Mouse (Mus musculus) liver, postnatal 0 days (tissue): ENCODE measurements around the gene Rhof. TPM values are rescaled to one million over a fixed set of nuclear protein-coding genes. Genes with fewer than 3 reads are reported as not detected.
A peak's percentile ranks its signal among the peaks of the same experiment; 100 is the strongest.

Experiments
- ATAC-seq: fragments of 200-750 bp; cut with Nextera tagmentation; 2 replicates; pipeline ENCODE4 v1.8.0; 2017; ENCODE audit warnings: mild to moderate bottlenecking, moderate library complexity
- DNase-seq: peaks from one replicate; pipeline ENCODE4 v3.0.0-alpha.2; 2016
- H3K27ac ChIP-seq: fragments of 300-500 bp; sonication (generic); 2 replicates; pipeline ENCODE4 v1.5.1; 2014; ENCODE audit warnings: antibody characterized with exemption, moderate library complexity, mild to moderate bottlenecking, low read depth
- H3K27me3 ChIP-seq: fragments of 300-500 bp; sonication (generic); 2 replicates; pipeline ENCODE4 v1.6.1; 2014; ENCODE audit warnings: low read length, control low read depth, mixed read lengths; ENCODE audit not compliant: insufficient read depth
- H3K36me3 ChIP-seq: fragments of 300-500 bp; sonication (generic); replicated peaks from 2 replicates; pipeline ENCODE4 v1.6.1; 2014; ENCODE audit warnings: mild to moderate bottlenecking, control low read depth, low read length, moderate library complexity, mixed read lengths; ENCODE audit not compliant: insufficient read depth
- H3K4me1 ChIP-seq: fragments of 300-500 bp; sonication (generic); 2 replicates; pipeline ENCODE4 v1.6.1; 2014; ENCODE audit warnings: antibody characterized with exemption, mild to moderate bottlenecking, control low read depth; ENCODE audit not compliant: insufficient read depth
- H3K4me2 ChIP-seq: fragments of 300-500 bp; sonication (generic); 2 replicates; pipeline ENCODE4 v1.6.1; 2014; ENCODE audit warnings: low read depth, mild to moderate bottlenecking, low read length, moderate library complexity, mixed read lengths
- H3K4me3 ChIP-seq: fragments of 300-500 bp; sonication (generic); 2 replicates; pipeline ENCODE4 v1.5.1; 2014; ENCODE audit warnings: low read depth, low read length
- H3K9ac ChIP-seq: fragments of 300-500 bp; sonication (generic); replicated peaks from 2 replicates; pipeline ENCODE4 v1.6.1; 2014; ENCODE audit warnings: mild to moderate bottlenecking, moderate library complexity
- H3K9me3 ChIP-seq: fragments of 300-500 bp; sonication (generic); 2 replicates; pipeline ENCODE4 v1.6.1; 2016; ENCODE audit warnings: mild to moderate bottlenecking, control low read depth, low read length, mixed read lengths
- CTCF ChIP-seq: sonication (generic); IDR thresholded peaks from 2 replicates; pipeline ENCODE4 v1.5.1; 2016; ENCODE audit warnings: antibody characterized with exemption, low read depth
- EP300 ChIP-seq: IDR thresholded peaks from 2 replicates; pipeline ENCODE4 v1.6.1; 2016; ENCODE audit warnings: antibody characterized with exemption, low read depth, mild to moderate bottlenecking
- WGBS: fragments of 180-500 bp; shearing (Covaris S2); extraction: QIAGEN DNeasy Blood & Tissue Kit; methylation state at CpG from one replicate; pipeline ENCODE4 v1.1.7; 2014; ENCODE audit not compliant: insufficient replicate concordance; 5-methylcytosine and 5-hydroxymethylcytosine counted together
- polyA plus RNA-seq: library from polyadenylated mRNA; unstranded; fragments of >200 nt; fragmentation: Nextera tagmentation; extraction: Ambion mirVana; gene quantifications from 2 replicates; pipeline ENCODE4 v1.2.1, GENCODE M21; 2015

The Rhof gene
- polyA plus RNA-seq, 1 experiment from 2014 or later, result 2.1 TPM

- Histone ChIP-seq H3K4me3 (no peak overlapping the region), H3K4me2 (no peak overlapping the region), H3K27ac (no peak overlapping the region), H3K4me1 (peaks cover 17% of the 10 kb centered on the region), H3K9ac (no peak overlapping the region), H3K9me3 (no peaks in the 10 kb centered on the region), H3K27me3 (no peaks in the 10 kb centered on the region), H3K36me3 (0 out of 2 replicates have a peak, but pooled peaks cover 3% of the 10 kb centered on the region)
- 53% methylated on average over 13 of the region's 13 CpGs for WGBS
- TF ChIP-seq CTCF, result no peak
- TF ChIP-seq EP300, result no peak
- DNase-seq (no peak), ATAC-seq (peak; percentile 62)
Observed at GRCm38 (mm10) chr5:123083340-123084050, 49.0 kb downstream of the Rhof start.

GRCm38 (mm10) chr5:123080510-123080909 is 52.0 kb downstream of the Rhof start:
- Histone ChIP-seq H3K4me3 (no peak overlapping the region), H3K9ac (no peak overlapping the region), H3K4me1 (peaks cover 31% of the 10 kb centered on the region), H3K4me2 (no peak overlapping the region), H3K36me3 (no peaks in the 10 kb centered on the region), H3K27me3 (no peaks in the 10 kb centered on the region), H3K27ac (no peak overlapping the region), H3K9me3 (no peaks in the 10 kb centered on the region)
- ATAC-seq, result no peak
- DNase-seq, result no peak
- WGBS, result 95% methylated on average over 11 of the region's 13 CpGs
- TF ChIP-seq CTCF (peak; percentile 39; the same call in 1 of the 2 replicates), EP300 (no peak)

GRCm38 (mm10) chr5:123080041-123080440 is 52.5 kb downstream of the Rhof start:
- 44% methylated on average over 8 of the region's 8 CpGs for WGBS
- H3K36me3 ChIP-seq, result no peaks in the 10 kb centered on the region
- H3K27ac ChIP-seq, result peak overlapping the region; percentile 30; the same call in 1 of the 2 replicates
- H3K4me1 ChIP-seq, result peaks cover 35% of the 10 kb centered on the region
- no peak overlapping the region for H3K9ac ChIP-seq
- no peak overlapping the region for H3K4me2 ChIP-seq
- no peaks in the 10 kb centered on the region for H3K9me3 ChIP-seq
- TF ChIP-seq EP300, result no peak
- TF ChIP-seq CTCF, result no peak
- no peak overlapping the region for H3K4me3 ChIP-seq
- H3K27me3 ChIP-seq, result no peaks in the 10 kb centered on the region
- DNase-seq (no peak), ATAC-seq (no peak)

- ATAC-seq (no peak), DNase-seq (no peak)
- H3K9me3 ChIP-seq, result no peaks in the 10 kb centered on the region
- 38% methylated on average over 1 of the region's 1 CpGs for WGBS
- no peaks in the 10 kb centered on the region for H3K36me3 ChIP-seq
- no peaks in the 10 kb centered on the region for H3K27me3 ChIP-seq
- peak overlapping the region; percentile 30; the same call in 1 of the 2 replicates for H3K27ac ChIP-seq
- peaks cover 35% of the 10 kb centered on the region for H3K4me1 ChIP-seq
- TF ChIP-seq CTCF, result no peak
- TF ChIP-seq EP300, result no peak
- no peak overlapping the region for H3K9ac ChIP-seq
- no peak overlapping the region for H3K4me3 ChIP-seq
- peak overlapping the region; percentile 97; the same call in 1 of the 2 replicates for H3K4me2 ChIP-seq
Observed at GRCm38 (mm10) chr5:123079568-123079967, 52.9 kb downstream of the Rhof start.

GRCm38 (mm10) chr5:123076419-123077281 is 55.8 kb downstream of the Rhof start:
- no peaks in the 10 kb centered on the region for H3K36me3 ChIP-seq
- peak overlapping the region; percentile 84 for H3K9ac ChIP-seq
- H3K9me3 ChIP-seq, result no peaks in the 10 kb centered on the region
- TF ChIP-seq CTCF (no peak), EP300 (peak; percentile 83)
- peak overlapping the region; percentile 81 for H3K4me3 ChIP-seq
- WGBS, result 1% methylated on average over 34 of the region's 35 CpGs
- DNase-seq (peak; percentile 71), ATAC-seq (peak; percentile 79)
- H3K27ac ChIP-seq, result peak overlapping the region; percentile 86
- peaks cover 31% of the 10 kb centered on the region for H3K4me1 ChIP-seq
- no peaks in the 10 kb centered on the region for H3K27me3 ChIP-seq
- peak overlapping the region; percentile 97 for H3K4me2 ChIP-seq
